Mouse (Mus musculus) urinary bladder, postnatal 14 days (tissue): Measurements from ENCODE around the gene Cep126.

ENCODE experiments used
- DNase-seq: peaks from one replicate; pipeline ENCODE4 v3.0.0; 2021; ENCODE audit warnings: low spot score

The Cep126 gene

GRCm38 (mm10) chr9:8134117-8134574 is at the start of gene Cep126:
Gene Cep126 (minus strand): TSS chr9:8134294.
- peak; percentile 81 for DNase-seq

GRCm38 (mm10) chr9:8179554-8179953 is 45.5 kb upstream of the Cep126 start:
- no peak for DNase-seq

- DNase-seq: no peak
These were observed 43.0 kb upstream of the Cep126 start for GRCm38 (mm10) chr9:8177099-8177498.

- DNase-seq: no peak
These were observed 22.9 kb upstream of the Cep126 start for GRCm38 (mm10) chr9:8157011-8157410.

GRCm38 (mm10) chr9:8139501-8139900 is 5.4 kb upstream of the Cep126 start:
- no peak for DNase-seq

- no peak for DNase-seq
These were observed 443 bp downstream of the Cep126 start for GRCm38 (mm10) chr9:8133586-8134115.

GRCm38 (mm10) chr9:8123495-8123894 is 10.6 kb downstream of the Cep126 start:
- no peak for DNase-seq

- no peak for DNase-seq
These were observed 19.6 kb downstream of the Cep126 start for GRCm38 (mm10) chr9:8114516-8114915.

GRCm38 (mm10) chr9:8103050-8103449 is 31.0 kb downstream of the Cep126 start:
- no peak for DNase-seq

- no peak for DNase-seq
These were observed 33.1 kb downstream of the Cep126 start for GRCm38 (mm10) chr9:8100962-8101361.

- no peak for DNase-seq
These were observed 55.2 kb downstream of the Cep126 start for GRCm38 (mm10) chr9:8078882-8079281.

- peak; percentile 23 for DNase-seq
These were observed 59.7 kb downstream of the Cep126 start for GRCm38 (mm10) chr9:8074345-8074744.

GRCm38 (mm10) chr9:8073203-8073755 is 60.8 kb downstream of the Cep126 start:
- no peak for DNase-seq

- DNase-seq: no peak
These were observed 74.5 kb downstream of the Cep126 start for GRCm38 (mm10) chr9:8059636-8060035.

- DNase-seq: peak; percentile 59
These were observed 79.3 kb downstream of the Cep126 start for GRCm38 (mm10) chr9:8054831-8055230.

- no peak for DNase-seq
These were observed 91.1 kb downstream of the Cep126 start for GRCm38 (mm10) chr9:8043044-8043387.

GRCm38 (mm10) chr9:8042338-8043043 is 91.6 kb downstream of the Cep126 start, which contains the start of gene Cfap300:
Gene Cfap300 (minus strand): TSS chr9:8042823.
- peak; percentile 96 for DNase-seq

GRCm38 (mm10) chr9:8035546-8035945 is 98.5 kb downstream of the Cep126 start:
- DNase-seq: peak; percentile 30

- no peak for DNase-seq
These were observed 99.0 kb downstream of the Cep126 start for GRCm38 (mm10) chr9:8035091-8035490.

- DNase-seq: no peak
These were observed 100.0 kb downstream of the Cep126 start for GRCm38 (mm10) chr9:8034143-8034542.

GRCm38 (mm10) chr9:8032847-8033246 is 101.2 kb downstream of the Cep126 start:
- DNase-seq: peak; percentile 12
